In the genomic region with DNA sequence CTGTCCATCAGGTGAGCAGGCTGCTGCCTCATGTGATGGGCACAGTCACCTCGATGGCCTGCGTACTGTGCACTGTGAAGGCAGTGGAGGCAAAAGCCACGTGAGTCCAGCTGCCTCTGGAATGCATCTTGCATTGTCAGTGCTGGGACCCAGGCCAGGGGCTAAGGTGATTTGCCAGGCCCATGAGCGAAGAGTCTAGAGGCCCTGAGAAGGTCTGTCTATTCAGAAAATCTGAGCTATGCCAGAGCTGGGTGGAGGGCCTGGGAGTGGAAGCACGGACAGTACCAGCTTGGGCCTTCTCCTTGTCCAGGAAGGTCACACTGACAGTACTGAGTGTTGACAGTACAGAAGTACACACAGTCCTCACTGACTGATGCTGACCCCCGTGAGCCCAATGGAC, we compare ENCODE assay signal across 12 mouse cellular contexts. TPM values are rescaled to one million over a fixed set of nuclear protein-coding genes. Genes with fewer than 3 reads are reported as not detected.
DNase-seq lines count a peak whose midpoint lies in the region; ATAC-seq and TF ChIP-seq lines count a peak whose summit lies in the region.
"Had no signal": no experiment of that assay in that cellular context is flagged by ENCODE, and none has a peak within 500 bp of the region (broad histone marks: within the 10 kb centered on the region; RNA-seq: fewer than 3 reads in every experiment).

No protein-coding gene starts in this region.

- H3K36me3 ChIP-seq in liver, adult 2 months (ENCODE audit: control insufficient read depth, insufficient read depth, low read length), result peaks cover 19% of the 10 kb centered on the region
- H3K36me3 ChIP-seq in liver, embryonic 11.5 days (ENCODE audit: control insufficient read depth, insufficient read depth, low read length), result peaks cover 37% of the 10 kb centered on the region
- H3K36me3 ChIP-seq in thymus, adult 2 months (ENCODE audit: control insufficient read depth, insufficient read depth, low read length), result no peaks in the 10 kb centered on the region
- H3K36me3 ChIP-seq: limb, embryonic 13.5 days had no signal

- H3K79me2 ChIP-seq in liver, adult 2 months (ENCODE audit: control insufficient read depth, insufficient read depth, low read length), result no peaks in the 10 kb centered on the region

- intact Hi-C loops in heart, postnatal 36 days (cut with DNase I), result loop anchor here (2.0 kb wide), 1 partner anchor 18 kb away; no protein-coding TSS in a partner anchor

- no peaks in the 10 kb centered on the region for H3K27me3 ChIP-seq in liver, adult 2 months (ENCODE audit: control insufficient read depth, insufficient read depth, low read length)
- no peaks in the 10 kb centered on the region for H3K27me3 ChIP-seq in liver, embryonic 11.5 days (replicated peaks; ENCODE audit: control insufficient read depth, insufficient read depth, low read length)
- H3K27me3 ChIP-seq in thymus, adult 2 months (ENCODE audit: control insufficient read depth, insufficient read depth, low read length), result no peaks in the 10 kb centered on the region
- H3K27me3 ChIP-seq: limb, embryonic 13.5 days had no signal

- no peaks in the 10 kb centered on the region for H3K9me3 ChIP-seq in liver, embryonic 11.5 days (ENCODE audit: control insufficient read depth, low read length)
- H3K9me3 ChIP-seq: limb, embryonic 13.5 days had no signal

- WGBS in liver, adult 2 months, result 38% methylated on average over 6 of the region's 6 CpGs
- 82% methylated on average over 6 of the region's 6 CpGs for WGBS in liver, embryonic 11.5 days
- WGBS in thymus, adult 2 months, result 92% methylated on average over 6 of the region's 6 CpGs

- no peak for ATAC-seq in liver, embryonic 11.5 days (replicated peaks; ENCODE audit: low FRiP score)

- no peak overlapping the region for H3K4me3 ChIP-seq in liver, adult 2 months (ENCODE audit: insufficient read depth, low read depth, low read length)
- H3K4me3 ChIP-seq in liver, embryonic 11.5 days (ENCODE audit: low read depth, low read length), result no peak overlapping the region
- no peak overlapping the region for H3K4me3 ChIP-seq in thymus, adult 2 months (ENCODE audit: control insufficient read depth, insufficient read depth, low read length)
- H3K4me3 ChIP-seq: erythroblast, embryonic 14.5 days; limb, embryonic 13.5 days had no signal

- H3K9ac ChIP-seq in liver, adult 2 months (ENCODE audit: low read depth, low read length), result peak overlapping the region; percentile 3; the same call in 1 of the 2 replicates
- no peak overlapping the region for H3K9ac ChIP-seq in liver, embryonic 11.5 days (ENCODE audit: low read depth, low read length)
- H3K9ac ChIP-seq: limb, embryonic 13.5 days had no signal

- no peak overlapping the region for H3K4me2 ChIP-seq in liver, embryonic 11.5 days
- H3K4me2 ChIP-seq: limb, embryonic 13.5 days had no signal

- peak; percentile 67 for DNase-seq in liver, adult 2 months (ENCODE audit: extremely low read depth, low read depth, low spot score)
- no peak for DNase-seq in liver, embryonic 11.5 days (ENCODE audit: low spot score)
- peak; percentile 78 for DNase-seq in heart, adult 8-10 months (ENCODE audit: low spot score)
- peak; percentile 73 to 79 for DNase-seq in heart, postnatal 36 days
- peak; percentile 70 for DNase-seq in lung, postnatal 25 days (ENCODE audit: low spot score)
- DNase-seq in thymus, adult 2 months, result no peak
- DNase-seq in adrenal gland, postnatal 36 days, result no peak
- DNase-seq in layer of hippocampus, postnatal 25 days (ENCODE audit: extremely low spot score in 1 of 2, low spot score in 1 of 2), result no peak
- DNase-seq: gastrocnemius, postnatal 25 days; right cerebral cortex, adult 18-20 months had no signal

- H3K27ac ChIP-seq in liver, adult 2 months (replicated peaks; ENCODE audit: insufficient read depth, low read depth, low read length), result peak overlapping the region; percentile 82
- H3K27ac ChIP-seq in liver, embryonic 11.5 days (ENCODE audit: low read depth, low read length), result no peak overlapping the region
- no peak overlapping the region for H3K27ac ChIP-seq in thymus, adult 2 months (ENCODE audit: control insufficient read depth, insufficient read depth, low read length)
- H3K27ac ChIP-seq: limb, embryonic 13.5 days had no signal

- no peak for TF ChIP-seq CTCF in liver, adult 2 months (IDR thresholded peaks at IDR 0.05; ENCODE audit: low read depth, low read length)
- no peak for TF ChIP-seq CTCF in thymus, adult 2 months (IDR thresholded peaks at IDR 0.05; ENCODE audit: borderline replicate concordance, control insufficient read depth, extremely low read depth, insufficient read depth, low read length, poor library complexity)

- no peak for TF ChIP-seq POLR2A in liver, adult 2 months (IDR thresholded peaks at IDR 0.05; ENCODE audit: extremely low read depth, insufficient read depth, low read length)
- no peak for TF ChIP-seq POLR2A in thymus, adult 2 months (IDR thresholded peaks at IDR 0.05; ENCODE audit: control insufficient read depth, extremely low read depth, insufficient read depth, low read length, poor library complexity)

- peaks cover 19% of the 10 kb centered on the region for H3K4me1 ChIP-seq in liver, adult 2 months (ENCODE audit: control insufficient read depth, insufficient read depth, low read length)
- H3K4me1 ChIP-seq in liver, embryonic 11.5 days (replicated peaks; ENCODE audit: control insufficient read depth, insufficient read depth, low read length), result peaks cover 14% of the 10 kb centered on the region
- H3K4me1 ChIP-seq in thymus, adult 2 months (replicated peaks; ENCODE audit: control insufficient read depth, insufficient read depth, low read length), result no peaks in the 10 kb centered on the region

RNA-seq across cellular contexts. Expression of a gene that starts 23.4 kb away (rescaled TPM):
- 68.3 and 101 TPM in 2 replicates for total RNA-seq in liver, adult 2 months (2014; rRNA removed)
- 91.7 and 93.5 TPM in 2 replicates for polyA plus RNA-seq in liver, adult 2 months (2012; rRNA removed)
- 49.5 and 49.7 TPM in 2 replicates for polyA plus RNA-seq in liver, embryonic 11.5 days (2014; fragmentation: Nextera tagmentation; extraction: Ambion mirVana)
- total RNA-seq in heart, adult 8-10 months (2022), result 100 to 1,000 TPM; 211 to 296 (median 238) TPM
- total RNA-seq in heart, postnatal 36 days (2021), result 100 to 1,000 TPM; 237 to 310 TPM
- polyA plus RNA-seq in thymus, adult 2 months (2012; rRNA removed), result 32.8 and 37.6 TPM in 2 replicates
- 10 to 100 TPM; 44.6 to 85.9 TPM for total RNA-seq in adrenal gland, postnatal 36 days (2021)
- total RNA-seq in layer of hippocampus, postnatal 25 days (2021), result 10 to 100 TPM in 1 of 2 experiments, 1 to 10 TPM in 1; 6.3 to 11.2 TPM

Comparison
In these comparisons a context has a peak if more than half of its experiments do, and no peak if none do; other contexts are left out.
1. DNase-seq: peak in liver, adult 2 months (single experiment), heart, adult 8-10 months (single experiment), heart, postnatal 36 days (2 of 2) and lung, postnatal 25 days (single experiment); none in liver, embryonic 11.5 days (single experiment), thymus, adult 2 months (single experiment), adrenal gland, postnatal 36 days (0 of 2) and layer of hippocampus, postnatal 25 days (0 of 2).